Mouse (Mus musculus) left cerebral cortex, postnatal 25 days (tissue): ENCODE data around the gene Cct6b. TPM values are rescaled to one million over a fixed set of nuclear protein-coding genes. Genes with fewer than 3 reads are reported as not detected.
A peak's percentile ranks its signal among the peaks of the same experiment; 100 is the strongest.
"Not testable (repeated sequence)": the region's sequence is repeated elsewhere in the genome, so short reads cannot be mapped to it uniquely, and the experiment has no call there.

Experiments
- DNase-seq, 2 experiments: peaks; one replicate each; pipeline ENCODE4 v3.0.0; 2022; ENCODE audit warnings: low spot score in 2 of 2, mixed read lengths in 1 of 2
- intact Hi-C: fragments of 180-260 bp; cut with DNase I; formaldehyde crosslinking; loops from one replicate; pipeline ENCODE4 v1.15.1; 2025
- total RNA-seq, 2 experiments: library from RNA; stranded (reverse); gene quantifications; 2 replicates each; pipeline ENCODE4 v1.2.3; 2021

The Cct6b gene
- total RNA-seq, 2 experiments from 2014 or later, result 0.25 TPM; not detected in 1

- intact Hi-C loops, result no loop called here
These were observed 51.4 kb downstream of the Cct6b start for GRCm38 (mm10) chr11:82712681-82713080.

GRCm38 (mm10) chr11:82708934-82709333 lies 55.2 kb downstream of the Cct6b start:
- intact Hi-C loops, result no loop called here
- no peak for DNase-seq

More at GRCm38 (mm10) chr11:82712681-82713080, 51.4 kb downstream of the Cct6b start:
- DNase-seq, result no peak

- intact Hi-C loops, result no loop called here
- no peak for DNase-seq
These were observed 59.0 kb downstream of the Cct6b start for GRCm38 (mm10) chr11:82705082-82705481.

- intact Hi-C loops, result no loop called here
- DNase-seq, result peak in 1 of 2 experiments; percentile 56
These were observed 64.2 kb downstream of the Cct6b start for GRCm38 (mm10) chr11:82699865-82700410.

DNA sequence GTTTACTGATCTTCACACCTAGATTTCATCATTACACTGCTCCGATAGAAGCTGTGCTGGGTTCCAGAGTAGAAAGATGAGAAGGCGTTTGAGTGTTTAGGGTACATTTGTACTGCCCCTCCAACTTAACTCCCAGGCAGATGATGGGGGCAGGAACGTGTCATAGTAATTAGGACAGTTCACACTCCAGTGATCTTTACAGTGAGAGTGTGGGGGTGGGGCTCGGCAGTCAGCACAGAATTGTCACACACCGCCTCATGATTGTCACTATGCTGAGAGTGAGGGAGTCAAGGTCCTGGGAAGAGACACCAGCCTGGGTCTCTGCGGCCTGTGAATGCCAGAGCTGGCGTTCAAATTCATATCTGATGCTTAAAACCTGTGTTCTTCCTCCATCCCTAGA lies 68.2 kb downstream of the Cct6b start:
- DNase-seq, result no peak
- intact Hi-C loops, result no loop called here

- not testable (repeated sequence) for DNase-seq
These were observed 69.2 kb downstream of the Cct6b start for GRCm38 (mm10) chr11:82694947-82695346.

DNA sequence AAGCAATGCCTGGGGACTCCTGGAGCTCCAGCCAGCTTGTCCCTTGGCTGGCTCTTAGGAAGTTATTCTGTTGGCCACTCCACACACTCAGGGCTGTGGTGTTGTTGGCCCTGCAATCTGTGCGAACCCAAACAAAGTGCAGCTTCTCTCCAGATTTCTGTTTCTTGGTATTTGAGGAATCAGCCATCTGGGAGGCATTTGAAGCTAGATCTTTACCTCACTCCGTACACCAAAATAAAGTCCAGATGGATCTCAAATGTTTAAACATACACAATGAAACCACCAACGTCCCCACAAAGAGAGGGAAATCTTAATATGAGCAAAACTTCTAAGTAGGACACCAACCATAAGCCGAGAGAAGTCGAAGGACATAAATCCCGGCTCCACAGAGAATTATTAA lies 71.5 kb downstream of the Cct6b start:
- DNase-seq, result peak in 1 of 2 experiments; percentile 67
- intact Hi-C loops, result loop anchor here (5.0 kb wide), 1 partner anchor 70 kb away; the partner anchor contains the start of genes Cct6b and Zfp830

More at GRCm38 (mm10) chr11:82694947-82695346, 69.2 kb downstream of the Cct6b start:
- intact Hi-C loops, result loop anchor here (5.0 kb wide), 1 partner anchor 67 kb away; the partner anchor contains the start of genes Cct6b and Zfp830

DNA sequence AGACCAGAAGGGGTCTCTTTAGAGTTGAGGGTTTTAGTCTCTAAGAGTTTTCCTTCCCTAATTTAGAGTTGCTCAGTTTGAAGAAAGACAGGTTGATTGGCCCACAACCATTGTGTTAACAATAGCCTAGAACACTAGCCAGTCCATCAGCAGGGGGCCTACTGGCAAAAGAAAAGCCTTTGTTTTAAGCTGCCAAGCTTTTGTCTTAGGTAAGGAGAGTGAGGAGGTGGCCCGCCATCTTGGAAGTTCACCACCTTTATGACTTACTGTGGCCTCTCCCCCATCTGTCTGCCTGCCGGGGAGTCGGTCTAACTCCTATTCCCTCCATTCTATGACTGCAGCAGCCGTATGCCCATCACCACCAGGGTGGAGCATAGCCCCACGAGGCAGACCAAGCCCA lies 73.6 kb downstream of the Cct6b start:
- intact Hi-C loops, result loop anchor here (5.0 kb wide), 1 partner anchor 72 kb away; the partner anchor contains the start of genes Cct6b and Zfp830

GRCm38 (mm10) chr11:82687668-82688067 lies 76.5 kb downstream of the Cct6b start:
- intact Hi-C loops, result no loop called here
- peak in 1 of 2 experiments; percentile 66 for DNase-seq

More for the DNA sequence above, 73.6 kb downstream of the Cct6b start:
- DNase-seq, result no peak

DNA sequence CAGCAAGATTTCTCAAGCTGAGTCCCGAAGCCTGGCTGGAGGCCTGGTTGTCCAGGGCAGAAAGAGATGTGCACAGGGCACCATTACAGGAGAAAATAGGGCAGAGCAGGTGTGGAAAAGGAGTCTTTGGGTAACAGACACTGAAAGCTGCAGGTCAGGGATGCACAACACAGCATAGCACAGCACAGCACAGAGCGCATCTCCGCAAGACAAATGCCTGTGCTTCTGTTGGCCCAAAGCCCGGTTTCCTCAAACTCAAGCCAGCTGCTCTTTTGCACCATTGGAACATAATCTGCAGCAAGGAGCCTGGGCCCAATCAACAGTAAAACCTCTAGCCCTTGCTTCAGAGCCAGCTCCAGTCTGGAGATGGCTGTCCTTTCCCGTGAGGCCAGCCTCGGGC lies 79.4 kb downstream of the Cct6b start:
- DNase-seq, result peak; percentile 58 to 77
- intact Hi-C loops, result loop anchor here (5.0 kb wide), 1 partner anchor 297 kb away; the partner anchor contains the start of gene Tmem132e

GRCm38 (mm10) chr11:82683765-82684505 lies 80.2 kb downstream of the Cct6b start:
- intact Hi-C loops, result loop anchor here (2.0 to 5.0 kb wide), 3 partner anchors 71 to 445 kb away; partner anchors contain the start of gene Tmem132e
- peak; percentile 37 to 46 for DNase-seq

DNA sequence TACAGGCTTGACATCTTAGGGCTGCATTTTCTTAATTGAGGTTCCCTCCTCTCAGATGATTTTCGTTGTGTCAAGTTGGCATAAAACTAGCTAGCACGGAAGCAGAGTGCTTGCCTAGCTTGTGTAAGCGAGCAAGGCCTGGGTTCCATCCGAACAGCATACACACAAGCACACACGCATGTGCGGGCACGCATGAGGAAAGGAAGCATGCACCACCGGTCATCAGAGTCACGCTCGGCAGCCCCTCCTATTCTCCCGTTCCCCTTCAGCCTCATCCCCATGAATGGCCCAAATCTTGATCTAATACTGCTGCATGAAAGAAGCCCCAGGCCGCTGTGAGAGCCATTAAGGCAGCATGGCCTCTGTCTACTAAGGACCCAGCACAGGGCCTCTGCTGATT lies 85.6 kb downstream of the Cct6b start:
- intact Hi-C loops, result no loop called here
- no peak for DNase-seq

Other genes starting within 250 kb of the Cct6b start
- 10 to 100 TPM; 15.5 to 17.3 TPM for gene Zfp830, start within 50 bp of the Cct6b start, total RNA-seq
- gene Lig3, start 16.8 kb upstream of the Cct6b start, total RNA-seq, result 10 to 100 TPM; 23.1 to 26.4 TPM
- gene Rffl, start 106.9 kb upstream of the Cct6b start, total RNA-seq, result 1 to 10 TPM; 8.6 to 9.7 TPM
- gene Rad51d, start 126.3 kb upstream of the Cct6b start, total RNA-seq, result 10 to 100 TPM; 14.1 to 16.6 TPM
- gene Fndc8, start 127.8 kb upstream of the Cct6b start, total RNA-seq, result not detected
- 10 to 100 TPM; 32.3 to 32.8 TPM for gene Nle1, start 144.1 kb upstream of the Cct6b start, total RNA-seq
- gene Unc45b, start 146.2 kb upstream of the Cct6b start, total RNA-seq, result 1 to 10 TPM; 1.8 to 3.1 TPM
- gene Slfn5, start 187.0 kb upstream of the Cct6b start, total RNA-seq, result 1 to 10 TPM; 4.4 to 4.5 TPM
- gene Slfn9, start 227.5 kb upstream of the Cct6b start, total RNA-seq, result under 1 TPM; 0.48 to 0.57 TPM